Mouse (Mus musculus): ENCODE results near the gene Prcp.

DNA sequence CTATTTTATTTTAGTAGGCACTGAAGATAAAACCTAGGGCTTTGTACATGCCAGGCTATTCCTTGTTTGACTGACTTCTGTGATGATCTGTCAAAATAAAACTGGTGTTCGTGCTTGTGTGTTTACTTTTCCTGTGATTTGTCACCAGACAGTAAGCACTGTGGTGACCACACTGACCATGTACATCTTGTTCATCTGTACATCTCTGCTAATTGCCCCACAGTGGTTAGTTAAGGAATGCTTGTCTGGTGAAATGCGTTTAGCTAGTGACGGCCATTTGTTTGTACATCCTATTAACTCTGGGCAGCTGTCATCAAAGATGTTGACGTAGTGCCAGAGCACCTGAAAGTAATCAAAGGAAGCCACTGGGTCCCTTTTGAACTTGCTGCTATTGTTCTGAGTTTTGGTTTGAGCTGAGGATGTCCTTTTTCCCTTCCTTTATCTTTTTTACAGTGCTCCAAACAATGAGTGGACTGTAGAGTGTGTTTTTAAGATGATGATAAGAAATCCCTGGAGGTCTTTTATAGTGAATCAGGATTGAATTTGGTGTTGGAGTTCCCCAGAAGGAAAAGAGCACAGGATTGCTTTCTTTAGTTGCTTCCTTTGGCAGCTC lies 16.5 kb downstream of the Prcp start:
- TF ChIP-seq POLR2A (IDR thresholded peaks at IDR 0.05; ENCODE audit: control insufficient read depth, extremely low read depth, insufficient read depth, low read length, poor library complexity) (no peak), CTCF (IDR thresholded peaks at IDR 0.05; ENCODE audit: borderline replicate concordance, control insufficient read depth, extremely low read depth, insufficient read depth, low read length, poor library complexity) (no peak)

All from thymus, adult 2 months (tissue).